Mouse (Mus musculus) kidney, embryonic 14.5 days (tissue): Measurements from ENCODE around the gene Map4k4. TPM values are rescaled to one million over a fixed set of nuclear protein-coding genes. Genes with fewer than 3 reads are reported as not detected.

Source experiments
- ATAC-seq: fragments of 200-750 bp; cut with Nextera tagmentation; 2 replicates; pipeline ENCODE4 v1.8.0; 2017; ENCODE audit warnings: moderate number of reproducible peaks, mild to moderate bottlenecking, moderate TSS enrichment, moderate library complexity; ENCODE audit not compliant: low FRiP score, low TSS enrichment
- H3K27ac ChIP-seq: fragments of 300-500 bp; sonication (generic); 2 replicates; pipeline ENCODE4 v1.5.1; 2014; ENCODE audit warnings: low read depth, mild to moderate bottlenecking, low read length, moderate library complexity, mixed read lengths
- H3K27me3 ChIP-seq: fragments of 300-500 bp; sonication (generic); 2 replicates; pipeline ENCODE4 v1.6.1; 2014; ENCODE audit warnings: mild to moderate bottlenecking, low read length; ENCODE audit not compliant: control insufficient read depth, insufficient read depth
- H3K36me3 ChIP-seq: fragments of 300-500 bp; sonication (generic); 2 replicates; pipeline ENCODE4 v1.6.1; 2014; ENCODE audit warnings: low read length, mixed read lengths; ENCODE audit not compliant: control insufficient read depth, insufficient read depth
- H3K4me1 ChIP-seq: fragments of 300-500 bp; sonication (generic); 2 replicates; pipeline ENCODE4 v1.6.1; 2014; ENCODE audit warnings: low read length, mixed read lengths; ENCODE audit not compliant: control insufficient read depth, insufficient read depth
- H3K4me2 ChIP-seq: fragments of 300-500 bp; sonication (generic); replicated peaks from 2 replicates; pipeline ENCODE4 v1.6.1; 2014; ENCODE audit warnings: low read depth, mild to moderate bottlenecking, low read length
- H3K4me3 ChIP-seq: fragments of 300-500 bp; sonication (generic); 2 replicates; pipeline ENCODE4 v1.5.1; 2014; ENCODE audit warnings: mild to moderate bottlenecking, low read length
- H3K9ac ChIP-seq: fragments of 300-500 bp; sonication (generic); 2 replicates; pipeline ENCODE4 v1.6.1; 2014; ENCODE audit warnings: low read depth, mild to moderate bottlenecking, low read length, moderate library complexity
- H3K9me3 ChIP-seq: fragments of 300-500 bp; sonication (generic); 2 replicates; pipeline ENCODE4 v1.6.1; 2016; ENCODE audit warnings: low read length; ENCODE audit not compliant: control insufficient read depth
- WGBS: fragments of 180-500 bp; shearing (Covaris S2); extraction: QIAGEN DNeasy Blood & Tissue Kit; methylation state at CpG from one replicate; pipeline ENCODE4 v1.1.7; 2014; 5-methylcytosine and 5-hydroxymethylcytosine counted together
- polyA plus RNA-seq: library from polyadenylated mRNA; unstranded; fragments of >200 nt; fragmentation: Nextera tagmentation; extraction: Ambion mirVana; gene quantifications from 2 replicates; pipeline ENCODE4 v1.2.1, GENCODE M21; 2014

The Map4k4 gene
- polyA plus RNA-seq, 1 experiment from 2014 or later = 48.2 TPM

DNA sequence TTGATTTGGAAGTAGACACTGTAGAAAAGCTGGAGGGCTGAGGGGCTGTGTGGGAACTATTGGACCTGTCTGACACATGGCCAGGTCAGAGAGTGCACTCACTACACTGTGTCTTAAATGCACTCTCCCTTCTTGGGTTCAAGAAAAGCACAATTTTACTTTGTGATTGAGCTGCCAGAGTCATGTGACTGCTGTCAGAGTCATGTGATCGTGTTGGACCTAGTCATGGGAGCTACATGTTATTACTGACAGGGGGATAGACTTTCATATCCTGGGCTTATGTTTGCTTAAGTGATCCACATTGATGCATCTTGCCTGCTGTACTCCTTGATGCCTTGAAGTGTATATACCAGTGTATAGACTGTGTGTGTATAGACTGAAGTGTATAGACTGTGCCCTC, 59.9 kb downstream of the Map4k4 start:
- H3K27ac ChIP-seq = no peak overlapping the region
- ATAC-seq = no peak
- H3K4me2 ChIP-seq = no peak overlapping the region
- H3K27me3 ChIP-seq = no peaks in the 10 kb centered on the region
- no peaks in the 10 kb centered on the region for H3K9me3 ChIP-seq
- peaks cover 26% of the 10 kb centered on the region; the same call in 1 of the 2 replicates for H3K36me3 ChIP-seq
- 88% methylated on average over 1 of the region's 1 CpGs for whole genome bisulfite sequencing
- no peak overlapping the region for H3K4me3 ChIP-seq
- H3K4me1 ChIP-seq = peaks cover 16% of the 10 kb centered on the region; the same call in 1 of the 2 replicates
- H3K9ac ChIP-seq = no peak overlapping the region

GRCm38 (mm10) chr1:39961113-39961512, 60.4 kb downstream of the Map4k4 start:
- H3K9ac ChIP-seq = no peak overlapping the region
- ATAC-seq = no peak
- WGBS = 82% methylated on average over 6 of the region's 6 CpGs

DNA sequence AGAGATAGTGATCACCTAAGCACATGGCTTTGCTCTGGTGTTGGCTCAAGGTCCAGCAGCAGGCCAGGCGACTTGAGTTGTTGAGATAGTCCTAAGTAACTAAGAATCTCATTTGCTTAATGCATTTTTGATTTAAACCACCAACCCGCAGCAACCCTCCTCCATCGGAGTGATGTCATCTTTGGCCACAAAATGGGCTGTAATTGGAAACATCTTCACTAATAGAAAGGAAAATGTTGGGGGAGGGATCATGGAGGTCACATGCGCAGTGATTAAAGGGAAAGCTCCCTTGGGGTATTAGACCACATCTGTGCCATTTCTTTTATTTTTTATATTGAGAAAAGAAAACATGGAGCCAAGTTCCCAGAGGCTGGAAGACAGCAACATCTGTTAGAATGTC, 61.6 kb downstream of the Map4k4 start:
- Histone ChIP-seq H3K4me3 (no peak overlapping the region), H3K36me3 (peaks cover 26% of the 10 kb centered on the region; the same call in 1 of the 2 replicates), H3K27me3 (no peaks in the 10 kb centered on the region), H3K9ac (no peak overlapping the region), H3K4me1 (peaks cover 7% of the 10 kb centered on the region; the same call in 1 of the 2 replicates), H3K4me2 (no peak overlapping the region), H3K9me3 (no peaks in the 10 kb centered on the region), H3K27ac (no peak overlapping the region)
- 82% methylated on average over 4 of the region's 4 CpGs for WGBS
- ATAC-seq = no peak

More at GRCm38 (mm10) chr1:39961113-39961512, 60.4 kb downstream of the Map4k4 start:
- Histone ChIP-seq H3K9me3 (no peaks in the 10 kb centered on the region), H3K27ac (no peak overlapping the region), H3K36me3 (peaks cover 26% of the 10 kb centered on the region; the same call in 1 of the 2 replicates), H3K4me3 (no peak overlapping the region), H3K4me2 (no peak overlapping the region), H3K27me3 (no peaks in the 10 kb centered on the region), H3K4me1 (peaks cover 16% of the 10 kb centered on the region; the same call in 1 of the 2 replicates)

GRCm38 (mm10) chr1:39962840-39963239, 62.1 kb downstream of the Map4k4 start:
- no peak overlapping the region for H3K4me2 ChIP-seq
- H3K4me1 ChIP-seq = peaks cover 7% of the 10 kb centered on the region; the same call in 1 of the 2 replicates
- H3K27me3 ChIP-seq = no peaks in the 10 kb centered on the region
- H3K4me3 ChIP-seq = no peak overlapping the region
- H3K9me3 ChIP-seq = no peaks in the 10 kb centered on the region
- H3K36me3 ChIP-seq = peaks cover 26% of the 10 kb centered on the region; the same call in 1 of the 2 replicates
- H3K9ac ChIP-seq = no peak overlapping the region
- H3K27ac ChIP-seq = no peak overlapping the region
- ATAC-seq = no peak
- 94% methylated on average over 8 of the region's 8 CpGs for WGBS

DNA sequence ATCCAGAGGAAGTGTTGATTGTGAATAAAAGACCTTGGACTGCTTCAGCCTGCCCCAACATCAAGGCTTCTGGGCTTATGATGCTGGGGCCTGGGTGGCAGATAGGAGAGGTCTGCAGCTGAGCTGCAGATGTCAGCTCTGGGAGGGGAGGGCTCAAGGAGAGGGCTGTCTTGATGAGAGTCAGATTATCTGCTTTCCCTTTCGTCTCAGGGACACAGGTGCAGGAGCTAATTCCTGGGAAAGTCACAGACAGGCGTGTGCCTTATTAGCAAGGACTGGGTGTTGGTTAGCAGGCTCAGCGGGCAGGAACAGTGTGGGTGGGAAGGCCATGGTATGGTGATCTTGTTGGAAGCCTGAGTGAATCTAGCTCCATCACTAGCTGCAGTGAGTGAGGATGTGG, 63.1 kb downstream of the Map4k4 start:
- Histone ChIP-seq H3K4me2 (no peak overlapping the region), H3K36me3 (peaks cover 26% of the 10 kb centered on the region; the same call in 1 of the 2 replicates), H3K9ac (no peak overlapping the region), H3K4me1 (peaks cover 7% of the 10 kb centered on the region; the same call in 1 of the 2 replicates), H3K9me3 (no peaks in the 10 kb centered on the region), H3K27me3 (no peaks in the 10 kb centered on the region), H3K27ac (no peak overlapping the region), H3K4me3 (no peak overlapping the region)
- ATAC-seq = no peak
- WGBS = 61% methylated on average over 3 of the region's 3 CpGs

DNA sequence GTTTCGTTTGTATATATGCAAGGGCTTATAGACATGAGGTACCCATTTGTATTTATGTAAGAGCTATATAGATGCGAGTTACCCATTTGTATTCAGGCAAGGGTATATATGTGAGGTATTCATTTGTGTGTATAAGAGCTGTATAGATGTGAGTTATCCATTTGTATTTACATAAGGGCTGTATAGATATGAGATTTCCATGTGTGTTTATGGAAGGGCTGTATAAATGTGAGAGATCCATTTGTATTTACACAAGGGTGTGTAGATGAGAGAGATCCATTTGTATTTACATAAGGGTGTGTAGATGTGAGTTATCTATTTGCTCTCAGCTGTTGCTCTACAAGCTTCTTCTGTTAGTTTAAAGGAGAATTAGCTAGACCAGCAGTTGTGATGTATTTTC, 63.7 kb downstream of the Map4k4 start:
- no peaks in the 10 kb centered on the region for H3K9me3 ChIP-seq
- no peak for ATAC-seq
- peaks cover 7% of the 10 kb centered on the region; the same call in 1 of the 2 replicates for H3K4me1 ChIP-seq

GRCm38 (mm10) chr1:39965461-39965860, 64.7 kb downstream of the Map4k4 start:
- H3K4me2 ChIP-seq = no peak overlapping the region
- peaks cover 7% of the 10 kb centered on the region; the same call in 1 of the 2 replicates for H3K4me1 ChIP-seq
- no peak overlapping the region for H3K9ac ChIP-seq
- no peak overlapping the region for H3K4me3 ChIP-seq
- 57% methylated on average over 3 of the region's 3 CpGs for WGBS
- no peak overlapping the region for H3K27ac ChIP-seq
- H3K36me3 ChIP-seq = peaks cover 26% of the 10 kb centered on the region; the same call in 1 of the 2 replicates
- no peak for ATAC-seq
- H3K27me3 ChIP-seq = no peaks in the 10 kb centered on the region
- H3K9me3 ChIP-seq = no peaks in the 10 kb centered on the region

More for the DNA sequence above, 63.7 kb downstream of the Map4k4 start:
- WGBS = 92% methylated on average over 2 of the region's 2 CpGs
- H3K4me2 ChIP-seq = no peak overlapping the region
- no peaks in the 10 kb centered on the region for H3K27me3 ChIP-seq
- H3K27ac ChIP-seq = no peak overlapping the region
- H3K36me3 ChIP-seq = peaks cover 26% of the 10 kb centered on the region; the same call in 1 of the 2 replicates
- no peak overlapping the region for H3K9ac ChIP-seq
- no peak overlapping the region for H3K4me3 ChIP-seq

- no peak overlapping the region for H3K9ac ChIP-seq
- no peaks in the 10 kb centered on the region for H3K4me1 ChIP-seq
- ATAC-seq = no peak
- no peak overlapping the region for H3K27ac ChIP-seq
- no peak overlapping the region for H3K4me3 ChIP-seq
- H3K4me2 ChIP-seq = no peak overlapping the region
- WGBS = 49% methylated on average over 7 of the region's 7 CpGs
- peaks cover 9% of the 10 kb centered on the region; the same call in 1 of the 2 replicates for H3K36me3 ChIP-seq
- no peaks in the 10 kb centered on the region for H3K9me3 ChIP-seq
- H3K27me3 ChIP-seq = no peaks in the 10 kb centered on the region
Measured at GRCm38 (mm10) chr1:39968999-39969398, 68.3 kb downstream of the Map4k4 start.

- no peak overlapping the region for H3K4me3 ChIP-seq
- H3K27ac ChIP-seq = no peak overlapping the region
- no peak for ATAC-seq
- no peak overlapping the region for H3K4me2 ChIP-seq
- no peaks in the 10 kb centered on the region for H3K27me3 ChIP-seq
- WGBS = 60% methylated on average over 2 of the region's 2 CpGs
- no peak overlapping the region for H3K9ac ChIP-seq
- H3K36me3 ChIP-seq = peaks cover 14% of the 10 kb centered on the region; the same call in 1 of the 2 replicates
- H3K9me3 ChIP-seq = no peaks in the 10 kb centered on the region
- no peaks in the 10 kb centered on the region for H3K4me1 ChIP-seq
Measured at GRCm38 (mm10) chr1:39969771-39970406, 69.2 kb downstream of the Map4k4 start.
